Mouse (Mus musculus) heart, embryonic 16.5 days (tissue): ENCODE data around the gene Pou4f1. TPM values are rescaled to one million over a fixed set of nuclear protein-coding genes. Genes with fewer than 3 reads are reported as not detected.
A peak's percentile ranks its signal among the peaks of the same experiment; 100 is the strongest.
"Not testable (repeated sequence)": the region's sequence is repeated elsewhere in the genome, so short reads cannot be mapped to it uniquely, and the experiment has no call there.

Experiments used
- ATAC-seq: fragments of 200-750 bp; cut with Nextera tagmentation; replicated peaks from 2 replicates; pipeline ENCODE4 v1.8.0; 2017; ENCODE audit warnings: moderate number of reproducible peaks; ENCODE audit not compliant: insufficient read depth, low FRiP score; ENCODE audit errors: extremely low read depth
- H3K27ac ChIP-seq: fragments of 300-500 bp; sonication (generic); 2 replicates; pipeline ENCODE4 v1.5.1; 2014; ENCODE audit warnings: mild to moderate bottlenecking, low read length, control low read depth, moderate library complexity
- H3K27me3 ChIP-seq: fragments of 300-500 bp; sonication (generic); 2 replicates; pipeline ENCODE4 v1.6.1; 2014; ENCODE audit warnings: low read length, mixed read lengths; ENCODE audit not compliant: control insufficient read depth, insufficient read depth
- H3K36me3 ChIP-seq: fragments of 300-500 bp; sonication (generic); 2 replicates; pipeline ENCODE4 v1.6.1; 2014; ENCODE audit not compliant: control insufficient read depth, insufficient read depth
- H3K4me1 ChIP-seq: fragments of 300-500 bp; sonication (generic); 2 replicates; pipeline ENCODE4 v1.6.1; 2014; ENCODE audit warnings: low read length, mixed read lengths; ENCODE audit not compliant: control insufficient read depth, insufficient read depth
- H3K4me2 ChIP-seq: fragments of 300-500 bp; sonication (generic); 2 replicates; pipeline ENCODE4 v1.6.1; 2014; ENCODE audit warnings: low read depth, mild to moderate bottlenecking, control low read depth, low read length
- H3K4me3 ChIP-seq: fragments of 300-500 bp; sonication (generic); 2 replicates; pipeline ENCODE4 v1.5.1; 2014; ENCODE audit warnings: mild to moderate bottlenecking, control low read depth, low read length
- H3K9ac ChIP-seq: fragments of 300-500 bp; sonication (generic); 2 replicates; pipeline ENCODE4 v1.6.1; 2014; ENCODE audit warnings: low read length, control low read depth
- H3K9me3 ChIP-seq: fragments of 300-500 bp; sonication (generic); replicated peaks from 2 replicates; pipeline ENCODE4 v1.6.1; 2016; ENCODE audit warnings: low read length; ENCODE audit not compliant: control insufficient read depth
- WGBS: fragments of 180-500 bp; shearing (Covaris S2); extraction: QIAGEN DNeasy Blood & Tissue Kit; methylation state at CpG from one replicate; pipeline ENCODE4 v1.1.7; 2014; 5-methylcytosine and 5-hydroxymethylcytosine counted together
- polyA plus RNA-seq: library from polyadenylated mRNA; unstranded; fragments of >200 nt; fragmentation: Nextera tagmentation; extraction: Ambion mirVana; gene quantifications from 2 replicates; pipeline ENCODE4 v1.2.1, GENCODE M21; 2015

Gene Pou4f1
- polyA plus RNA-seq, result 0.11 and 0.28 TPM in 2 replicates

DNA sequence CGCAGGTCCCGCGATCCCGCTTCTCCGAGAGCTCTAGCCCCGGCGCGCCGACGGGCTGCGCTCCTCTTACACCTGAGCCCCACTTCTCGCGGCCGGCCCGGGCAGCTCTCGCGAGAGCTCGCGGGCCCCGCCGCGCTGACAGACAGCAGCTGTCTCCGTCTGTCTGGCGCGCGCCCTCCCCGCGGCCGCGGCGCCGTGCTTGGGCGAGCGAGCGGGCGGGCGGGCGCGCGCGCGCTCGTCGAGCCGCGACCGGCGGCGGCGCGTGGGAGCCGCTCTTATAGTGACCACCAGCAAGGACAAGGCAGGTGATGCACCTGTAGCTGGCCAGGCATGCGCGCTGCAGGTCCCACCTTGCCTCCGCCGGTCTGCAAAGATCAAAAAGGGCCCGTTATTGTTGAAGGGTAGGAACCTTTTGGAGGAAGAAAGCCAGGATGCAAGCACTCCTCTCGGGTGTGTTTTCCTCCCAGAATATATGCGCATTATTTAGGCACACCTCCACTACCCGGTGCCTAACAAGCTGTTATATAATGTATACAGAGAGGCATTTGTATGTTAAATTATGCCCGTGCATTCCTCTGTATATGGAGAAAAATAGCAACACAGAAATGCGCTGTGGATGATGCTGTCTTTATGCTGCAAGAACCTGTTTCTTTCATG lies at the start of gene Pou4f1:
TSS of gene Pou4f1 (minus strand) at position 34 of the 657 bp plus-strand sequence.
- H3K36me3 ChIP-seq, result no peaks in the 10 kb centered on the region
- H3K9ac ChIP-seq, result peak within 1 kb of the TSS; percentile 11
- peak; percentile 82 for ATAC-seq
- peaks cover 25% of the 10 kb centered on the region for H3K4me1 ChIP-seq
- H3K9me3 ChIP-seq, result no peaks in the 10 kb centered on the region
- peak within 1 kb of the TSS; percentile 59 for H3K4me3 ChIP-seq
- H3K27ac ChIP-seq, result no peak within 1 kb of the TSS
- H3K27me3 ChIP-seq, result peaks cover 95% of the 10 kb centered on the region
- peak within 1 kb of the TSS; percentile 76 for H3K4me2 ChIP-seq
- WGBS, result under 1% methylated on average over 62 of the region's 62 CpGs

DNA sequence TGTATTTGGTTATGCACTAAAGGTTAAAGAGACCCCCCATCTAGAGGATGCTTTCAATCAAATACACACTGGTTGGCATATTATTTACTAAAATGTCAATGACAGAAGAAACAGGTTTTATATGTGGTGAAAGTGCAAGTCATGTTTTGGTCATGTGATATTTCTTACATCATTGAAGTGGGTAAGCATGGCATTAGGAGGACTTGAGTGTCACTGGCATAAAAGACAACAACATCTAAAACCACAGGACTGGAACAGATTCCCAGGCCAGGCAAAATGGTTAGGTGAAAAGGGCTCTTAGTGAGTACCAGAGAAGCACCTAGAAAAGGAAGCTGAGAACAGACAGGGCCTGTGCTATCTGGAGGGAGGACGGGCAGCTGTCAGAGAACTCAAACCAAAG lies 43.9 kb upstream of the Pou4f1 start:
- H3K9me3 ChIP-seq, result no peaks in the 10 kb centered on the region

DNA sequence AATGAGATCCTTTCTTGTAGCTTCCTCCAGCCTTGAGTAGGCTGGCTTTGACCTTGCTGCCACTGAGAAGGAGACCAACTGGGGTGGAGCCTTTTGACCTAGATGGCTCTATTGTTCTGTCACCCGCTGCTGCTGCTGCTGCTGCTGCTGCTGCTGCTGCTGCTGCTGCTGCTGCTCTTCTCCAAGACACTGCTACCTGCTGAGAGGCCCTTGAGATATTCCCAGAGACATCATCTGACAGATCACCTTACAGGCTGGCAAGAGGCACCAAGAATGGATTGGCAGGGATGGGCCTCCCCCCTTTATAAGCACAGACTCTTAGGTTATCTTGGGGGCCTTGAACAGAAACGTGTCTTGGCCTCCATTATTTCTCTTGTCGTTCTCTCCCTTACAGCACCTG lies 35.0 kb upstream of the Pou4f1 start:
- not testable (repeated sequence) for H3K4me3 ChIP-seq, H3K9me3 ChIP-seq, H3K27ac ChIP-seq, H3K9ac ChIP-seq, ATAC-seq, H3K4me2 ChIP-seq, H3K27me3 ChIP-seq, H3K4me1 ChIP-seq
- 65% methylated on average over 3 of the region's 3 CpGs for WGBS
- H3K36me3 ChIP-seq, result peaks cover 42% of the 10 kb centered on the region; the same call in 1 of the 2 replicates

More for the DNA sequence above, 43.9 kb upstream of the Pou4f1 start:
- Histone ChIP-seq H3K4me1 (no peaks in the 10 kb centered on the region), H3K4me2 (no peak overlapping the region), H3K4me3 (no peak overlapping the region), H3K36me3 (peaks cover 12% of the 10 kb centered on the region; the same call in 1 of the 2 replicates), H3K9ac (no peak overlapping the region), H3K27me3 (no peaks in the 10 kb centered on the region), H3K27ac (no peak overlapping the region)
- WGBS, result 68% methylated on average over 1 of the region's 1 CpGs
- no peak for ATAC-seq

DNA sequence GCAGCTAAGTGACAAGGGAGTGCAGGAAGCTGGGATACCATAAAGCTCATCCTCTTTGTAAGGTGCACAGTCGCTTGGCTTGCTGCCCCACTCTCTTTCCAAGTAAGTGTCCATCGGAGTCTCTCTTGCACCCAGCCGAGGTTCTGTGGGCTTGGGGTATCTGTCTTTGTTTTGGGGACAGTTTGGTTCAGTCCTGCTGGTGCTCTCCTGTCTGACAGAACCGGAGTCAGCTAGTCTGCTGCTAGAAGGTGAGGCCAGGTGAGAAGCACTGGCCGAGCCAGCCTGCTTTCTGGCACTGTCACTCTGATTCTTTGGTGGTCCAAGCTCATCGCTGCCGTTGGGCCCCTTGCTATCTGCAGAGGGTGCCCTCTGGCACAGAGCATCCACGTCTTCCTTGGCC lies 12.0 kb upstream of the Pou4f1 start:
- Histone ChIP-seq H3K27me3 (peaks cover 9% of the 10 kb centered on the region), H3K27ac (no peak overlapping the region), H3K4me2 (no peak overlapping the region), H3K4me3 (no peak overlapping the region), H3K4me1 (no peaks in the 10 kb centered on the region), H3K36me3 (peaks cover 5% of the 10 kb centered on the region; the same call in 1 of the 2 replicates), H3K9me3 (no peaks in the 10 kb centered on the region), H3K9ac (no peak overlapping the region)
- 87% methylated on average over 8 of the region's 8 CpGs for WGBS
- ATAC-seq, result no peak

DNA sequence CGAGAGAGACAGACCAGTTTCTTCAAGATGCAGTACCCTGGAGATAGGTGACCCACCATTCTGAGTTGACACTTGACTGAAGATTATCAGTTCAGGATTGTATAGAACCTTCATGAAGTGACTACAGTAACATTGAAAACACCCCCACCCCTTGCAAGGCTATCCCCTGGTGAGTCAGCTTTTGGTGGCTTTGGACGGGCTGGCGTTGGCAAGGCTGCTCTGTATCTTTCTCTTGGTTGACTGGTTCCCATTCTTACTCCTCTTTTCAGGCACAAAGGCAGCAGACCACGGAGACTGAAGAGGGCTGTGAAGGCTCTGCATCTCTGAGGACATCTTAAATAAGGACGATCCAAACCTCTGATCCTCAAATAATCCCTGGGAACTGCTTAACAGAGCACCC lies 10.8 kb upstream of the Pou4f1 start:
- no peak for ATAC-seq
- no peak overlapping the region for H3K9ac ChIP-seq
- peaks cover 21% of the 10 kb centered on the region for H3K27me3 ChIP-seq
- no peak overlapping the region for H3K4me3 ChIP-seq
- H3K36me3 ChIP-seq, result peaks cover 5% of the 10 kb centered on the region; the same call in 1 of the 2 replicates
- no peaks in the 10 kb centered on the region for H3K9me3 ChIP-seq
- H3K27ac ChIP-seq, result no peak overlapping the region
- peaks cover 5% of the 10 kb centered on the region for H3K4me1 ChIP-seq
- H3K4me2 ChIP-seq, result no peak overlapping the region
- WGBS, result 89% methylated on average over 5 of the region's 5 CpGs

DNA sequence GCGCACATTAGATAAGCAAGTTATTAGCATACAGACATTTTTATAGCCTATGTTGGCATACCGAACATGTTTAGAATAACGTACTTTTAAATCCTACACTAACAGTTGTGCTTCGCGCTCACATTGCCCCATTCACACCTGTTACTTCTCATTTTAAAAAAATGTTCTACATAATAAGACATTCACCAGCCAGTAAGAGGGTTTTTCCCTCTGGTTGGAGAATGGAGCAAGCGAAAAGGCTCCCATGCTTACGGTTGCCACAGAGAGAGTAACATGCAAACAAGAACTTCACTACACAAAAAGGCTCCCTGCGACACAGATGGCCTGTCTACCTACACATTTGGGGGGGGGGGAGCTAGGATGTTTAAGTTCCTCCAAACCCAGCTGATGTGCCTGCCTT lies 9.8 kb upstream of the Pou4f1 start:
- Histone ChIP-seq H3K4me2 (no peak overlapping the region), H3K27ac (no peak overlapping the region), H3K4me3 (no peak overlapping the region), H3K4me1 (peaks cover 15% of the 10 kb centered on the region), H3K9me3 (no peaks in the 10 kb centered on the region), H3K36me3 (peaks cover 5% of the 10 kb centered on the region; the same call in 1 of the 2 replicates), H3K27me3 (peaks cover 28% of the 10 kb centered on the region), H3K9ac (no peak overlapping the region)
- ATAC-seq, result no peak
- WGBS, result 96% methylated on average over 8 of the region's 8 CpGs

DNA sequence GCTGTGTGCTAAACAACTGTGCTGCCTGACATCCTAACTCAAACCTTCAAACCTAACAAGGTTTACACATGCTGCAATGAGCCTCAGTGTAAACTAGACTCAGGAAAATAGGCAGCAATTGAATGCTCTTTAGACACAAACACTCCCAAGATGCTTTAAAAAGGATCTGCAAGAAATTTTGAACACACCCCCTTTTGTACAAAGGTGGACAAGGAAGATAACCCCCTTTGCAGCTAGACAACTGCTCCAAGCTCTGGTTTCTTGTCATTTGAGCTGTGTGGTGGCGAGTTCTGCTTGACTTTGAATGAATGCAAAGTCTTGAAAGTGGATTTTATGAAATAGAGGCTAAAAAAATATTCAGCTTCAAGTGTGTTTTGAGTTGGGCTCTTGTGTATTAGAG lies 7.6 kb upstream of the Pou4f1 start:
- peaks cover 47% of the 10 kb centered on the region for H3K27me3 ChIP-seq
- H3K27ac ChIP-seq, result no peak overlapping the region
- H3K36me3 ChIP-seq, result peaks cover 5% of the 10 kb centered on the region; the same call in 1 of the 2 replicates
- H3K9me3 ChIP-seq, result no peaks in the 10 kb centered on the region
- H3K4me1 ChIP-seq, result peaks cover 15% of the 10 kb centered on the region
- H3K9ac ChIP-seq, result no peak overlapping the region
- ATAC-seq, result no peak
- H3K4me3 ChIP-seq, result no peak overlapping the region
- H3K4me2 ChIP-seq, result no peak overlapping the region
- WGBS, result 87% methylated on average over 1 of the region's 1 CpGs

DNA sequence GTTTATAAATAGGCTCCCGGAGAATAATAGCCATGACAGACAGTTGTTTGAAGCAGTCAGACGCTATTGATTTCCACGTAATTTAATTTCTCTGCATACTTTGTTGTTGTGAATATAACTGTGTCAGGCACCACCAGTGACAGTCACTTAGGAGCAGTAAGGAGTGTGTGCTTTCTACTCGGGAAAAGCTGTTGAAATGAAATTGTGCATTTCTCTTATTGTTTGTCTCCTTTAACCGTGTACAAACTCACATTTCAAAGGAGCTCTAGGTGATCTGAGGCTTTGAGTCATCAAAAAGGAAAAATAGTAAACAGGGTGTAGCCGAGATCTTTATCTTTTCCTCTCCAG lies 798 bp upstream of the Pou4f1 start:
- Histone ChIP-seq H3K4me1 (peaks cover 30% of the 10 kb centered on the region), H3K27ac (no peak overlapping the region), H3K36me3 (no peaks in the 10 kb centered on the region), H3K9ac (no peak overlapping the region), H3K9me3 (no peaks in the 10 kb centered on the region), H3K4me2 (no peak overlapping the region), H3K4me3 (no peak overlapping the region), H3K27me3 (peaks cover 91% of the 10 kb centered on the region)
- ATAC-seq, result no peak
- WGBS, result 14% methylated on average over 6 of the region's 6 CpGs

DNA sequence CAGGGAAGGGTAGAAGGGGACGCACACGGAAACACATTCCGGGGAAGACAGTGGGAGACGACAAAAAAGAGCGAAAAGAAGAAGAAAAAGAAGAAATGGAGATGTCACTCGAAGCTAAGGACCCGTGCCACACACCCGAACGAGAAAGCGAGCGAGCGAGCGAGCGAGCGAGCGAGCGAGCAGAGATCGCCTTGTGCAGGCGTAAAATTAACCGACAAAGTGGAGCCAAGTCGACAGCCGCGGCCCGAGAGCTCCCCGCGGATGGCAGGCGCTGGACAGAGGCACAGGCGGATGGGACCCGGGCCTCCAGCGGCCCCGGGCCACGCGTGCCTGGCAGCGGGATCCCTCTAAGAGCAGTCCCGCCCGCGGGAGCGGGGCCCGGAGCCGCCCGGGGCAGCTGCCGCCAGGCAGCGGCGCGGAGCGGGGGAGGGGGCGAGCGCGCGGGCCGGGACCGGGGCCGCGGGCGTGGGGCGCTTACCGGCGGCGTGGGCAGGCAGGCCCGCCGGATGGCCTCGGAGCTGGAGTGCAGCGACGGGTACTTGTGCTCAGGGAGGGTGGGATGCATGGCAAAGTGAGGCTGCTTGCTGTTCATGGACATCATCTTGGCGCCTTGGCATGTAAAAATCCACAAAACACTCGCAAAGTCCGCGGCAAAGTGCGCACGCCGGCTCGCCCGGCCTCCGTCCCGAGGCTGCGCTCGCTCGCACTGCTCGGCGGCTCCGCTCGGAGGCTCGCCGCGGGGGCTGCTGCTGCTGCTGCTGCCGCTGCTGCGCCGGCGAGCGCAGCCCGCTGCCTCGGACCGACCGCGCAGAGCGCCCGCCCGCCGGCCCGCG lies 450 bp downstream of the Pou4f1 start:
- peak overlapping the region; percentile 11; the same call in 1 of the 2 replicates for H3K9ac ChIP-seq
- WGBS, result under 1% methylated on average over 94 of the region's 101 CpGs

More for the DNA sequence above, 450 bp downstream of the Pou4f1 start:
- H3K27me3 ChIP-seq, result peaks cover 92% of the 10 kb centered on the region
- H3K27ac ChIP-seq, result no peak overlapping the region
- no peaks in the 10 kb centered on the region for H3K9me3 ChIP-seq
- peak overlapping the region; percentile 59 for H3K4me3 ChIP-seq
- H3K4me1 ChIP-seq, result peaks cover 21% of the 10 kb centered on the region
- peak overlapping the region; percentile 76 for H3K4me2 ChIP-seq
- peak; percentile 64 for ATAC-seq
- H3K36me3 ChIP-seq, result no peaks in the 10 kb centered on the region
